Mouse (Mus musculus) left cerebral cortex, postnatal 10 days (tissue): ENCODE data around the gene Rcsd1. TPM values are rescaled to one million over a fixed set of nuclear protein-coding genes. Genes with fewer than 3 reads are reported as not detected.
A peak's percentile ranks its signal among the peaks of the same experiment; 100 is the strongest.
"Not testable (repeated sequence)": the region's sequence is repeated elsewhere in the genome, so short reads cannot be mapped to it uniquely, and the experiment has no call there.

Experiments used
- DNase-seq, 2 experiments: peaks; one replicate each; pipeline ENCODE4 v3.0.0; 2021 to 2022; ENCODE audit warnings: low spot score in 2 of 2, mixed read lengths in 1 of 2; ENCODE audit errors: extremely low spot score in 1 of 2
- intact Hi-C: fragments of 180-260 bp; cut with DNase I; formaldehyde crosslinking; loops from one replicate; pipeline ENCODE4 v1.15.1; 2025
- total RNA-seq, 2 experiments: library from RNA; stranded (reverse); gene quantifications; 2 replicates each; pipeline ENCODE4 v1.2.3; 2021

Gene Rcsd1
- total RNA-seq, 2 experiments from 2014 or later = 5.8 to 7.0 TPM

DNA sequence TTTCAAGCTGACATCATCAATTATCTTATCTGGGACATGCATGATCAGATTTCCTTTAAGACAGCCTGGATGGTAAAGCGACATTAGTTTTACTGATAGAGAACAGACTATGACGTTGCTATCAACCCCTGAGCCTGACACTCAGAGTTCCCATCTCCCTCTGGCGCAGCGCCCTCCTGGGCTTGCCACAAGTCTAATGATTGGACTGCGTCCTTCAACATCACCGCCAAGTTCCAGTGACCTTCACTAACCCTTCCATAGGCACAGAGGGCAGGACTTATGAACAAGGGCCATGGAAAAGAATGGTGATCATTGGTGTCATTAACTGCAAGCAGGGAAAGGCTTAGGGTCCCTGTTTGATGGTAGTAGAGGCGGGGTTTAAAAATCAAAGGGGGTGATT lies 12.7 kb downstream of the Rcsd1 start:
- DNase-seq = no peak
- intact Hi-C loops = no loop called here

- DNase-seq = no peak
- intact Hi-C loops = no loop called here
These were observed 13.5 kb downstream of the Rcsd1 start for GRCm38 (mm10) chr1:165696040-165696439.

DNA sequence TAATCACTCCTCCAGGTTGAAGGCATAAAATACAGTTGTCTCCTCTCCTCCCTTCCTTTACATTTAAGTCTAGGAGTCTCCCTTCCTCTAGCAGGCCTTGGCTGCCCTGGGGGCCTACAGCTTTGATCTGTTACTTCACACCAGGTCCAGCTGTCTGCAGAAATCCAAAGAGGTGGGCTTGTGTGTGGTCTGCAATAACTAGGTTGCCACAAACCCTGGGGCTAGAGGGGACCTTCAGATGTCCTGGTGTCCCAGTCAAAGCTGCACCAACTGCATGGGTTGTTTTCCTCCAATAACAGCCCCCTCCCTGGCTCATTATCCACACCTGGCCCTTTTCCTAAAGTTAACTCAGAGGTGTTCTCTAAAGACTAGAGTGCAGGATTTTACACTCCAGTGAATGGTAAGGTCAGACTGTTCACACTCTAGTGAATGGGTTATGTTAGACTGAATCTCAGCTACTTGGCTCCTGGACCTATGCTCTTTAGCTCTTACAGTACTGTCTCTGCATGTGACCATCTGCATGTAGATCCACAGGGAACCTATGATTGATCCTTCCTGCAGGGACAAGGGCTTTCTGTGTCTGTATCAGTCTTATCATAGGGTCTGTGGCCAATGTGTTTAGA lies 14.1 kb downstream of the Rcsd1 start:
- intact Hi-C loops = no loop called here
- no peak for DNase-seq

DNA sequence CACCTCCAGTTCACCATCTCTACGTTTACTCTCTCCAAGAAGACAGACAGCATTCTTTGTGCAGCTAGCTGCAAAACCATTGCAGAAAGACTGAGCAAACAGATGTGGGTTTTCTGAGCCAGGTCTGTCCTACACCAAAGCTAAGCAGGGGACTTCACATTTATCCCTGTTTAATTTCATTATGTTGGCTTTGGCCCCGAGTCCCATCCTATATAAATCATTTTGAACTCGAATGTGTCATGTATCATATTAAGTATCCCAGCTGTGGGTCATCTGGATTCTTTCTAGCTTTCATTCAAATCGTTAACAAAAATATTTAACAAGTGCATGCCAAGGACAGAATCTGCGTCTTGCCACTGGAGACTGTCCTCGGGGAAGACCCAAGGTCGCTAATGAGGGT lies 15.7 kb downstream of the Rcsd1 start:
- intact Hi-C loops = no loop called here
- no peak for DNase-seq

DNA sequence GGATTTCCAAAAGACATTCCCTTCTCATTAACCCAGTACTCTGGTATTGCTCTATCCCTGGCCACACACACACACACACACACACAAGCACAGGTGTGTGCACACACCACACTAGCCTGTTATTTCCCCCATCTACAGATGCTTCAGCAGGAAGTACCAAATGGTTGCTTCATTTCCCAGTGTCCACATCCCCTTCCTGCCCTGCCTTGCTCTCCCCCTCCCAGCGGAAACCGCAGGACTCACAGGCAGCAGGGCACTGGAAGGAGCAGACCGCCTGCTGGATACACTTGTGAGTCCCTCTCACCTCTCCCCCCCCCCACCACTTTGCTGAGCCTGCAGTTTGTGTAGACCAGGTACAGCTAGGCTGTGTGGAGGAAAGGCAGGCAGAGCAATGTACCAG lies 18.0 kb downstream of the Rcsd1 start:
- intact Hi-C loops = no loop called here
- DNase-seq = peak in 1 of 2 experiments; percentile 66

DNA sequence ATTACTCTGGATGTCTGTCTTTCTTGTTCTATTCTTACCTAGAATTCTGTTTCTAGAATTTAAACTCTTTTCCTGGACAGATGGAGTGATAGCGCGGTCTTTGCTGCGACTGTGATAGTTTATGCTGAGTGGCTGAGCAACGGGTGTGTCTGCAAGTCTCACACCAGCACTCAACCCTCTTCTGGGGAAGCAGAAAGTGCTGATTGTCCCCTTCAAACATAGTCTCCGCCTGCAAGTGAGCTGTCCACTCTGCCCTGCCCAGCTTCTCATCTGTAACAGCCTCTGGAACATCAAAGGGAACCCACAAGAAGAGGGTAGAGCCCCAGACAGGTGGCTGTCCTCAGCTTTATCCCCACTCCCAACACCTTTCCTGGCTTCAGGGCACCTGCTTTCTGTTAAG lies 19.7 kb downstream of the Rcsd1 start:
- DNase-seq = no peak
- intact Hi-C loops = no loop called here

GRCm38 (mm10) chr1:165687861-165688260 lies 21.7 kb downstream of the Rcsd1 start:
- no peak for DNase-seq
- intact Hi-C loops = no loop called here

DNA sequence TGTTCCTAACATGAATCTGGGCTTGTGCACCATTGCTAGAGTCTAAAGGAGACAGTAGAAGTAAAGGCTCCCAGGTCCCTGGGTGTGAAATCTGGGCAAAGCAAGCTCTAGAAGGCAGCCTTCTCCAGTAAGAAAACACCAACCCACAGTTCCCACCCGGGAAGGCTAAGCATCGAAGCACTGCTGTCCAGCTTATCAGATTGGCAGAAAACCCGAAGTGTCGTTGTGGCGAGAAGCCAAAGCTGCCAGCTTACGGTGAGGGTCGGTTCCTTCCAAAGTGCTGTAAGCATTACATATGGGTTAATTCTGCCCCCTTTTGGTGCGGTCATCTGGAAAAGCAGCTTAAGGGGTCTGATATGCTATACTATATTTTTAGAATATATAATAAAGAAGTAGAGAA lies 22.6 kb downstream of the Rcsd1 start:
- peak in 1 of 2 experiments; percentile 50 for DNase-seq
- intact Hi-C loops = no loop called here

GRCm38 (mm10) chr1:165686349-165686748 lies 23.2 kb downstream of the Rcsd1 start:
- intact Hi-C loops = no loop called here
- no peak for DNase-seq

GRCm38 (mm10) chr1:165684261-165685203 lies 25.0 kb downstream of the Rcsd1 start:
- intact Hi-C loops = no loop called here
- DNase-seq = peak in 1 of 2 experiments; percentile 58

DNA sequence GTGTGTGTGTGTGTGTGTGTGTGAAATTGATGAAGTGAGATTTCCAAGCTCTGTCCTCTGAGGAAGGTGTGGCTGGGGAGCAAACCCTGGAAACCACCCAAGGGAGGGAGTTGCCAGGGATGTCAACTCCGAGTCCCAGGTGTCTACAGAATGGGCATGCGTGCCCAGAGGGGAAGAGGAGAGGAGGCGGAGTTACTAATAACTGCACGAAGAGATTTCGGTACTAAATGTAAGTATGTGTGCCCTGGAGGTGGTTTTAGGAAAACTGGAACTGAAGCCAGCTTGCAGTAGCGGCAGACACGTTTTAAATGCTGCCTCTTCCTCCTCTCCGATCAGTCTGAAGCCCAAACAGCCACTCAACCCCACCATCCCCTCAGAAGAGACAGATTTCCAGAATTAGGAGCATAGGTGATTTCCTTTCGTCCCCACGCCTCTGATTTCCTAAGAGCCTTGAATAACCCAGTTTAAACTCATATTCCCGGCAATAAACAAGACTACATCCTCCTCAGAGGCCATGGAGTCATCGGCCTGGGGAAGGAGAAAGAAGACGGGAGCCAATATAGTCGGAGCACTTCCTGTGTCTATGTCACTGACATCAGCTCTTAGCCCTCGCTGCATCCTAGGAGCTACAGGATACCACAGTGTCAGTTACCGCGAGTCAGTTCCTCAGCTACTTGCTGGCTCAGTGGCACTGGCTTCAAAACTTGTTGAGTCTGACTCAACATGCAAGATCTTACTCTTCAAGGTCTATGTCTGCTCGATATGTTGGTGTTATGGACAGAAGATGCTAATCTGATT lies 27.3 kb downstream of the Rcsd1 start:
- DNase-seq = no peak
- intact Hi-C loops = no loop called here

GRCm38 (mm10) chr1:165681045-165681794 lies 28.3 kb downstream of the Rcsd1 start:
- intact Hi-C loops = no loop called here
- no peak for DNase-seq

DNA sequence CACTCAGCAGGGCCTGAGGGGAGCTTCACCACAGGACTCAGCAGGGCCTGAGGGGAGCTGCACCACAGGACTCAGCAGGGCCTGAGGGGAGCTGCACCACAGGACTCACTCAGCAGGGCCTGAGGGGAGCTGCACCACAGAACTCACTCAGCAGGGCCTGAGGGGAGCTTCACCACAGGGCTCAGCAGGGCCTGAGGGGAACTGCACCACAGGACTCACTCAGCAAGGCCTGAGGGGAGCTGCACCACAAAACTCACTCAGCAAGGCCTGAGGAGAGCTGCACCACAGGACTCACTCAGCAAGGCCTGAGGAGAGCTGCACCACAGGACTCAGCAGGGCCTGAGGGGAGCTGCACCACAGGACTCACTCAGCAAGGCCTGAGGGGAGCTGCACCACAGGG lies 29.5 kb downstream of the Rcsd1 start:
- intact Hi-C loops, DNase-seq: not testable (repeated sequence)

DNA sequence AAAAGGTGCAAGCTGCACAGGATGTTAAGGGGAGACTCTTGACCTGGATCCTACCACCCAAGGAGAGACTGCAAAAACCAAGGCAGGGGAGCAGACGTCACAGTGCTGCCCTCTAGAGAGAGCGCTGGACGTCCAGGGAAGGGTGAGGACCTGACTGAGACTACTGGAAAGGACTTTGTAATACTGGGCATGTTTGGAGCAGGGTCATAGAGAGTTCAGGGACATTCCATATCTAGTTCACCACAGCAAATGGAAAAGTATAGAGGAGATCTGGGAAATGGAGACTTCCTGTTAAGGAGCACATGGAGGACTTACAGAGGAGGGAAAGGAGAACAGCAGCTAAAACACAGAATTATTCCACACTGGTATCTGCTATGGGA lies 29.9 kb downstream of the Rcsd1 start:
- DNase-seq = no peak
- intact Hi-C loops = no loop called here

GRCm38 (mm10) chr1:165678861-165679617 lies 30.5 kb downstream of the Rcsd1 start:
- intact Hi-C loops = no loop called here
- no peak for DNase-seq

DNA sequence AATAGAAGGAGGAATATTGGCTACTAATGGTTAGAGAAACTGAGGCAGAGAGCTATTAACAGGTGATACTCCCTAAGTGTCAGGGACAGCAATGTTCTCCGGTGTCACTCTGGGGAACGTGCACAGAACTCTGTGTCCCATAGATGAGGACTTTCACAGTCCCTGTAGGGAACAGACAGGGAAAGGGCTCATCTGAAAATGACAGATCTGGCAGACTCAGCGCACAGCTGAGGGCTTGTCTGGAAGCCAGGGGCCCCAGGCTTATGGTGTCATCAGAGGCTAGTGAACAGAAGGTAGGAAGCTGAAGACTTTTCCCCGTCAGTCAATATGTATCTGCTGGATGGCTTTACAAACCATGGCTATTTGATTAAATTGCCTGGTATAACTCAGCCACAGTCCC lies 32.0 kb downstream of the Rcsd1 start:
- intact Hi-C loops = no loop called here

DNA sequence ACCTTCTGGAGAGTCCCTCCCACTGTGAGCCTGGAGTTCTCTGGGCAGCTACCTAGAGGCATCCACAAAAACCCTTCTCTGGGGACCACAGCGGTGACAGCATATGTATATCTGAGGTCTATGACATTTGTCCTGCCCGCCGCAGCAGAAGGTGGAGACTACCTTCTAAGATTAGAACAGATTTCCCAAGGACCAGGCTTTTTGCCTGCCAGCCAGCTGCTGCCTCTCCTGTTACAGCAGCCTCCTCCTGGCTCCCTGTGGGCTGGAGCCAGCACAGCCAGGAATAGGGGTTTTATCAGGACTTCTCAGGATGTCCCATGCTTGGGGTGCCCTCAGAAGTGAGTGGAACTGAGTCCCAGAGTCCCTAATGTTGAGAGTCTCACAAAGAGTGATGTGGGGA lies 32.6 kb downstream of the Rcsd1 start:
- intact Hi-C loops = no loop called here
- DNase-seq = no peak

More for the DNA sequence above, 32.0 kb downstream of the Rcsd1 start:
- no peak for DNase-seq

- DNase-seq = no peak
- intact Hi-C loops = no loop called here
These were observed 34.4 kb downstream of the Rcsd1 start for GRCm38 (mm10) chr1:165675167-165675566.
